Mouse (Mus musculus): Measurements from ENCODE around the gene Gimap7. TPM values are rescaled to one million over a fixed set of nuclear protein-coding genes. Genes with fewer than 3 reads are reported as not detected.

Gimap7 gene
- total RNA-seq, 2 experiments from 2014 or later = not detected

DNA sequence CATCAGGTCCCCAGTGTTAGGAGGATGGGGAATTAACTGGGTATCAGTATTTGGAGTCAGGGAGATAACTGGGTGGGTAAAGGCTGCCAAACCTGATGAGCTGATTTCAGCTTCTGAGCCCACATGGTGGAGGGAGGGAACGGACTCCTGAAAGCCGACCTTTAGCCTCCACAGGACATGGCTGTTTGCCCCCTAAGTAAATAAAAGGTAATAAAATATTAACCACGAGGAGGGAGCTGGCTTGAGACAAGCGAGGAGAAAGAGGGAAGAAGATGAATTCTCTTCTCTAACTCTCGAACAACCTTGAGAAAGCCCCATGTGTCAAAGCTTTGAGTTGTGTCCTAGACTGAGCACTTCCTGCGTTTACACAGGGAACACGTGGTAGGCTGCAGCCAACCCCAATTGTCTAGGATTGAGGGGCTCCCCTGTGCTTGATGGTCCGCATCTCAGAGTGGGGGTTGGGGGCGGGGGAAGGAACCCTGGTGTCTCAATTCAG lies 23.3 kb downstream of the Gimap7 start:
- no peak for DNase-seq

- DNase-seq = no peak
These were observed 24.3 kb downstream of the Gimap7 start for GRCm38 (mm10) chr6:48742422-48743351.

DNA sequence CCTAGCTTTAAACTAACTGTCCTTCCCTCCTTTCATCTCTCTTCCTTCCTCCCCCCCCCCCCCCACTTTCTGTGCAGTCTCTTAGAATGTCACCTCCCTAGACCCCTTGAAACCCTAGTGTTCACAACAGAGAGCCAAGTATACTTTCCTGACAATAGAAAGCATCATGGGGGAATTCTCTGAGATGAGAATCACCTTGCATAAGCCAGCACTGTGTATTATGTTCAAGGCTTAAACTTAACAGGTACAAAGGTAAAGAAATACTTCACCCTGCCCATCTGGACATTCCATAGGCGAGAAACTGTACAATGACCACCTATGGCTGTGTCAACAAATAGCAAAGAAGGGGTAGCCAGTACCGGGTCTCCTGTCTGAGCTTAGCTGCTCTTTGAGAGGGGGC lies 27.1 kb downstream of the Gimap7 start:
- no peak for DNase-seq

DNA sequence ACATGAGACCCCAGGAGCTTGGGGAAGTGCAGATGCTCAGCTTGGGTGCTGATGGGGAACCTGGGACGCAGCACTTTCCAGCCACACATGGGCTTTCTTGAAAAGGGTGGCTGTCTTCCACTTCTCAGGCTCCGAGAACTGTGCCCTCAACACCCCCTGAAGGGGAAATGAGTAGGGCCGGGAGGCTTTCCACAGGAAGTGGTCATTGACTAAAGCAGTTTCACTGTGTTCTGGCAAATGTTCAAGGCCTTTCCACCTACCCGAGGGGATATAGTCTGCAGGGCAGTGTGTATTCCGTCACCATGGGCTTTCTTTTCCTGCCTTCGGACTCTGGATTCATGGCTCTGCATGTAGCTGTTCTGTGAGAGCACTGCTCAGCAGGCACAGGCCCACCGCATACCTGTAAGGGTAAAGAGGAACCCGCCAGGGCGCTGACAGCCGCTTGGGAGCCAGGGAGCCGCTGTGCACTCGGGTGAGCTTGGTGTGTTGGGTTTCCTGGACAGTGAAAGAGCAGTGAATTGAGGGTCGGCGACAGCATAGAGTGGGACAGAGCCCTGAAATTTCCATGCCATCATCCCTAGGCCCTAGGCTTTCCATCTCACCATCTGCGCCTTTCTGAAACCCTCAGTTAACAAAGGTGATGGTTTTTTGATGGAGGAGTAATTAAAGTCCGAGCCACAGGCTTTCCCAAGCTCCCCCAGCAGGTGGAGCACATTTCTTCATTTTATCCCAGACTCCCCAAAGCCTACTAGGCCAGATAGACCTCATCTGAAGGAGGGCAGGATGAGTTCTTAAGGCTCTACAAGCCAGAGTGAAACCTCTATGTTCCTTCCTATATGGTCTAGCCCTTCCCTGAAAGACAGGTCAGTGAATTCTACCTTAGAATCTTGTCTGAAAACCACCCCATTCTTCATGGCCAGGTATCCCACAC lies 27.8 kb downstream of the Gimap7 start, which contains the start of gene Gimap5:
TSS of gene Gimap5 (plus strand) at position 239 of the 931 bp plus-strand sequence.
- peak; percentile 34 for DNase-seq

DNA sequence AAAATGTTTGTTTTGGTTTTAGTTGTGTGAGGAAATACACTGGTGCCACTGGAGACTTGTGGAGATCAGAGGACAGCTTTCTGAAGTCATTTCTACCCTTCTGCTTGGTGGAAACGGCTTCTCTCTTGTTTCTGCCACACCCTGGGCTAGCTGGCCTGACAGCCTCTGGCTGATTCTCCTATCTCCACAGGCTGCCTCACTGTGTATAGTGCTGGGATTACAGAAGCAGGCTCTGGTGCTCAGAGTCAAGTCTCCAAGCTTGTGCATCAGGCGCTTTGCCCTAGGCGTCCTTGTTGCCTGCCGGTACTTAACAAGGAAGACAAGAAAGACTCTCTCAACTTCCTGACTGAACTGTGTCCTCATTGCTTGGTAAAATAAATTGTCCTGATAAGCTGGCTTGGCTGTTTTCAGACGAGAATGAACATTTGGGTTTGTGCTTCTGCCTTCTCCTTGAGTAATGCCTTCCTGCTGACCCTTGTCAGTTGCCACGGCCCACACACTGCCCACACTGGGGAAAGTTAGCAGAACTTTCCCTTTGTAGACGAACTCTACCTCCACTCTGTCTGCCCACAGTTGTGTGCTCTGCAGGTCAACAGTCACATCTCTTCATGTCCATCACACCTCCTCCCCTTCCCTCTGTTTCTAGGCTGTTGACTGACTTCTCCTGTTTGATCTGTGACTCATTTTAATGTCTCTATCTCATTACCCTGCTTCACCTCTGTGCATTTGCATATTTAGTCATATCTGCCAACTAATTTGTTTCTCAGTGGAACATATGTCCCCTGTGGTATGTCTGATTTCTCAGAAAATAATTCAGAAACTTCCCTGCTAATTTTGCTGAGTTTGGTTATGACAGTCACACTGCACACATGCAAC lies 28.9 kb downstream of the Gimap7 start:
- no peak for DNase-seq

- no peak for DNase-seq
These were observed 45.3 kb downstream of the Gimap7 start for GRCm38 (mm10) chr6:48763567-48764270.

DNA sequence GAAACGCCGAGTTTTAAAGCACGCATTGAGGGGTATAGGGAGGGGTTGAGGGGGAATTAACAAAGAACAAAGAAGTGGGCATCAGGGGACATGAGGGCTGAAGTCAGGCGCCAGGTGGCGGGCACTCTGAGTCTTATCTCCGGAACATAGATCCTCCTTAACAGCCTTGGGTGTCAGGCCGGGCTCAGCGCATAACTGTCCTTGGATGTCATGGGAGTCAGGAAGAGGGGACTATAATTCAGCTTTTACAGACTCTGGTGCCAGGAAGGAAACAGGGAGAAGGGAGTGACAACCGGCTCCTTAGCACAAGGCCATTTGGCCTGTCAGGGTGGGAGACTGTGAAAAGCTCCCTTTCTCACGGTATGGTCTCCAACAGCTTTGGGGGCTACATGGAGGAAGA lies 46.1 kb downstream of the Gimap7 start:
- DNase-seq = no peak

DNA sequence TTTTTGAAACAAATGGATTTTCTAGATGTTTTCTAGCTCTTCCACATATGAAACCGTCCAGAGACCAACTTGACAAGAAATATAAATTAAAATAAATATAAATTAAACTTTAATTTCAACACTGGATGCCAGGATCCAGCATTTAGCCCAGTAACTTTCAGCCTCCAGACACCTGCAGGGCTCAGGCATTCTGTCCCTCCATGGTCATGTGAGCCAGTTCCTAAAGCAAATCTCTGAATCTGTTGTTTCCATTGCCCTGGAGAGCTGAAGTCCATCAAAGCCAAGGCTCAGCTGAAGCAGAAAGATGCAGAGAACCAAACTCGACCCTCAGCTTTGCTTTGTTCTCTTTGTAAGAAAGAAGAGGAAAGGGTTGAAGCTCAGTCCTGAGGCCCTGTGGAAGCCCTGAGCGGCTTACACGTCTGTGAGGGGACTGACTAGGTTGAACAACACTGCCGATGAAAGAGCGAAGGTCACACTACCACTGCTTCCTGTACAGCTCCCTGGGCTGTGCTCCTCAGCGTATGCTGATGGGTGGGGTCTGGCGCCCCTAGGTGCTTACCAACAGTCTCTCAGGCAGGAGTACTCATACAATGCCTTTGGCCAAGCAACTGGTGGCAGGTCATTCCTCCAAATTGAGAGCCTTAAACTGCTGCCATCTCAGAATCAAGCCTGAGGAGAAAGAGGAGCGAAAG lies 49.9 kb downstream of the Gimap7 start:
- DNase-seq = no peak

DNA sequence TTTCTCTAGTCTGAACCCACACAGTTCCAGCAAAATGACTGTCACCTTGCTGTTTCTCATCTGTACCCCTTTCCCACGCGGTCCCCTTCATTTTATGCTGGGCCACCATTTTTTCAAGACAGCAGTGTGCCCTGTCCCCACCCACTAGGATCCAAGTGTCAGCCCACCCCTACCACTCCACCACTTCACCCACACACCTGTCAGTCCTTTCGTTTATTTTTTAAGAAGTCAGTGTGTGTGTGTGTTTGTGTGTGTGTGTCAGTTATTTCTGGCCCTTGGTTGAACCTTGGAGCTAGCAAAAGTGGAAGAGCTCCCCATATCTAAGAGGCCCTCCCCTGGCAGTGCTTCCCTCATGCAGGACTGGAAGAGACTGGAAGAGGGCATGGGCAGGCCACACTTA lies 50.5 kb downstream of the Gimap7 start:
- no peak for DNase-seq

GRCm38 (mm10) chr6:48770696-48771095 lies 52.3 kb downstream of the Gimap7 start, which contains the start of gene Gimap3:
Gene Gimap3, minus strand, starts transcription at chr6:48770851.
- DNase-seq = no peak

DNA sequence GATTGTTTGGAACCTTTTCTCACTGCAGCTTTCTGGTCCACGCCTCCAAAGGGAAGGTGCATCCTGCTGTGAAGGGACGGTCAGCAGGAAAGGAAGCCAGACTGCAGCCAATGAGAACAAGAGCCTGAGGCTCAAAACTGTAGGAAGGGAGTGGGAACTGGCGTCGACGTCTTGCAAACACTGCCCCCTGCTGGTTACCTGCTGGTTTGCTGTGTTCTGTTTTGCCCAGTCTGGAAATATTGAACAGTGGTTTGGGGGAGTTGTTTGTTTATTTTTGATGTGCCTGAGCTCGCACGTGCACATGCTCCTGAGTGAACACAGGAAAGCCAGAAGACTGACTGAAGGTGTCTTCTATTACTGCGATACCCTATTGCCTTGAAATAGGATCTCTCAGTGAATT lies 53.6 kb downstream of the Gimap7 start:
- DNase-seq = peak; percentile 55

Other genes starting within 250 kb of the Gimap7 start
- 10 to 100 TPM; 43.0 to 45.0 TPM for gene Atp6v0e2, start 181.0 kb upstream of the Gimap7 start, total RNA-seq (2021)
- 10 to 100 TPM; 14.0 to 15.0 TPM for gene Lrrc61, start 163.8 kb upstream of the Gimap7 start, total RNA-seq (2021)
- gene Rarres2, start 145.8 kb upstream of the Gimap7 start, total RNA-seq (2021) = 10 to 100 TPM; 19.7 to 35.5 TPM
- not detected for gene Gm45021, start 129.0 kb upstream of the Gimap7 start, total RNA-seq (2021)
- gene Repin1, start 124.7 kb upstream of the Gimap7 start, total RNA-seq (2021) = 10 to 100 TPM; 21.0 to 23.0 TPM
- gene Gm44965, start 124.7 kb upstream of the Gimap7 start, total RNA-seq (2021) = 1 to 10 TPM in 1 of 2 experiments, not detected in 1; 1.5 TPM
- 1 to 10 TPM; 6.5 to 6.9 TPM for gene Zfp775, start 116.6 kb upstream of the Gimap7 start, total RNA-seq (2021)
- gene AI854703, start 91.9 kb upstream of the Gimap7 start, total RNA-seq (2021) = under 1 TPM; 0.24 to 0.38 TPM
- 1 to 10 TPM; 2.1 to 3.0 TPM for gene Gimap8, start 71.4 kb upstream of the Gimap7 start, total RNA-seq (2021)
- under 1 TPM; 0.51 to 0.67 TPM for gene Gimap9, start 42.5 kb upstream of the Gimap7 start, total RNA-seq (2021)
- gene Gimap4, start 34.1 kb upstream of the Gimap7 start, total RNA-seq (2021) = 1 to 10 TPM; 5.1 to 7.7 TPM
- gene Gimap6, start 10.4 kb upstream of the Gimap7 start, total RNA-seq (2021) = 10 to 100 TPM; 10.7 to 11.5 TPM
- not detected for gene Gm28053, start within 50 bp of the Gimap7 start, total RNA-seq (2021)
- gene Gimap1, start 20.4 kb downstream of the Gimap7 start, total RNA-seq (2021) = 1 to 10 TPM; 2.5 to 5.0 TPM
- 1 to 10 TPM; 1.6 to 3.3 TPM for gene Gimap5, start 27.6 kb downstream of the Gimap7 start, total RNA-seq (2021)
- gene Gimap3, start 52.2 kb downstream of the Gimap7 start, total RNA-seq (2021) = under 1 TPM in 1 of 2 experiments, not detected in 1; 0.32 TPM
- 1 to 10 TPM; 4.3 to 4.9 TPM for gene Tmem176a, start 122.3 kb downstream of the Gimap7 start, total RNA-seq (2021)
- gene Tmem176b, start 122.9 kb downstream of the Gimap7 start, total RNA-seq (2021) = 10 to 100 TPM; 11.4 to 15.2 TPM
- gene Aoc1, start 154.3 kb downstream of the Gimap7 start, total RNA-seq (2021) = not detected
- not detected for gene 1600015I10Rik, start 211.3 kb downstream of the Gimap7 start, total RNA-seq (2021)